Mouse (Mus musculus) hindlimb bud, embryonic 11.5 days (tissue): ENCODE results near the gene Wnt10a.

ENCODE experiments used
- DNase-seq: peaks from one replicate; pipeline ENCODE4 v3.0.0-alpha.2; 2012; ENCODE audit warnings: low read depth, low spot score; ENCODE audit errors: extremely low spot score

Gene Wnt10a

GRCm38 (mm10) chr1:74791249-74791648 lies at the start of gene Wnt10a:
Gene Wnt10a, plus strand, starts transcription at chr1:74791516.
- DNase-seq: no peak

- DNase-seq: no peak
Measured at GRCm38 (mm10) chr1:74747335-74747734, 44.0 kb upstream of the Wnt10a start.

- DNase-seq: no peak
Measured at GRCm38 (mm10) chr1:74748643-74749271, 42.6 kb upstream of the Wnt10a start, which contains the start of gene Prkag3. Gene Prkag3, minus strand, starts transcription at chr1:74749221.

- no peak for DNase-seq
Measured at GRCm38 (mm10) chr1:74749301-74749700, 42.0 kb upstream of the Wnt10a start.

GRCm38 (mm10) chr1:74750683-74751082 lies 40.6 kb upstream of the Wnt10a start:
- DNase-seq: no peak

GRCm38 (mm10) chr1:74752150-74752549 lies 39.2 kb upstream of the Wnt10a start:
- DNase-seq: no peak

GRCm38 (mm10) chr1:74752833-74753232 lies 38.5 kb upstream of the Wnt10a start:
- no peak for DNase-seq

- no peak for DNase-seq
Measured at GRCm38 (mm10) chr1:74753266-74753974, 37.9 kb upstream of the Wnt10a start.

GRCm38 (mm10) chr1:74754175-74754785 lies 37.0 kb upstream of the Wnt10a start:
- DNase-seq: no peak

GRCm38 (mm10) chr1:74759773-74760172 lies 31.5 kb upstream of the Wnt10a start:
- no peak for DNase-seq

GRCm38 (mm10) chr1:74763081-74763480 lies 28.2 kb upstream of the Wnt10a start:
- DNase-seq: peak; percentile 72

- no peak for DNase-seq
Measured at GRCm38 (mm10) chr1:74770727-74771466, 20.4 kb upstream of the Wnt10a start.

- DNase-seq: no peak
Measured at GRCm38 (mm10) chr1:74771467-74771844, 19.9 kb upstream of the Wnt10a start.

GRCm38 (mm10) chr1:74771845-74771930 lies 19.6 kb upstream of the Wnt10a start, which contains the start of gene Wnt6:
Gene Wnt6, plus strand, starts transcription at chr1:74771892.
- no peak for DNase-seq

GRCm38 (mm10) chr1:74771931-74772620 lies 19.2 kb upstream of the Wnt10a start:
- DNase-seq: no peak

GRCm38 (mm10) chr1:74773136-74773535 lies 18.2 kb upstream of the Wnt10a start:
- peak; percentile 42 for DNase-seq

- DNase-seq: no peak
Measured at GRCm38 (mm10) chr1:74774062-74774461, 17.3 kb upstream of the Wnt10a start.

- no peak for DNase-seq
Measured at GRCm38 (mm10) chr1:74775816-74776215, 15.5 kb upstream of the Wnt10a start.

GRCm38 (mm10) chr1:74778934-74779486 lies 12.3 kb upstream of the Wnt10a start:
- DNase-seq: no peak

GRCm38 (mm10) chr1:74782045-74782444 lies 9.3 kb upstream of the Wnt10a start:
- no peak for DNase-seq

- no peak for DNase-seq
Measured at GRCm38 (mm10) chr1:74783554-74783953, 7.8 kb upstream of the Wnt10a start.
